Mouse (Mus musculus) hindbrain, embryonic 13.5 days (tissue): Measurements from ENCODE around the gene Rbbp9. TPM values are rescaled to one million over a fixed set of nuclear protein-coding genes. Genes with fewer than 3 reads are reported as not detected.

Source experiments
- ATAC-seq: fragments of 200-750 bp; cut with Nextera tagmentation; 2 replicates; pipeline ENCODE4 v1.8.0; 2017; ENCODE audit warnings: moderate TSS enrichment; ENCODE audit not compliant: low FRiP score
- H3K27ac ChIP-seq: fragments of 300-500 bp; sonication (generic); 2 replicates; pipeline ENCODE4 v1.5.1; 2015; ENCODE audit warnings: inconsistent platforms, mild to moderate bottlenecking, moderate library complexity
- H3K27me3 ChIP-seq: fragments of 300-500 bp; sonication (generic); 2 replicates; pipeline ENCODE4 v1.6.1; 2015; ENCODE audit warnings: mild to moderate bottlenecking, inconsistent platforms
- H3K36me3 ChIP-seq: fragments of 300-500 bp; sonication (generic); 2 replicates; pipeline ENCODE4 v1.6.1; 2015; ENCODE audit warnings: mild to moderate bottlenecking, inconsistent platforms
- H3K4me1 ChIP-seq: fragments of 300-500 bp; sonication (generic); replicated peaks from 2 replicates; pipeline ENCODE4 v1.6.1; 2015; ENCODE audit warnings: inconsistent platforms
- H3K4me2 ChIP-seq: fragments of 300-500 bp; sonication (generic); 2 replicates; pipeline ENCODE4 v1.6.1; 2015; ENCODE audit warnings: inconsistent platforms, mild to moderate bottlenecking, moderate library complexity
- H3K4me3 ChIP-seq: fragments of 300-500 bp; sonication (generic); 2 replicates; pipeline ENCODE4 v1.5.1; 2015; ENCODE audit warnings: mild to moderate bottlenecking, inconsistent platforms
- H3K9ac ChIP-seq: fragments of 300-500 bp; sonication (generic); 2 replicates; pipeline ENCODE4 v1.6.1; 2015; ENCODE audit warnings: mild to moderate bottlenecking, inconsistent platforms
- H3K9me3 ChIP-seq: fragments of 300-500 bp; sonication (generic); 2 replicates; pipeline ENCODE4 v1.6.1; 2016; ENCODE audit warnings: inconsistent platforms
- WGBS: fragments of 180-500 bp; shearing (Covaris S2); methylation state at CpG from one replicate; pipeline ENCODE4 v1.1.7; 2015; 5-methylcytosine and 5-hydroxymethylcytosine counted together
- polyA plus RNA-seq: library from polyadenylated mRNA; unstranded; fragments of >200 nt; fragmentation: Nextera tagmentation; extraction: Ambion mirVana; gene quantifications from 2 replicates; pipeline ENCODE4 v1.2.1, GENCODE M21; 2015

The Rbbp9 gene
- polyA plus RNA-seq, 1 experiment from 2014 or later: 56.1 TPM

GRCm38 (mm10) chr2:144545061-144545460, 5.6 kb downstream of the Rbbp9 start:
- peaks cover 12% of the 10 kb centered on the region for H3K4me1 ChIP-seq
- H3K4me2 ChIP-seq: no peak overlapping the region
- H3K9me3 ChIP-seq: no peaks in the 10 kb centered on the region
- H3K9ac ChIP-seq: no peak overlapping the region
- ATAC-seq: no peak
- H3K36me3 ChIP-seq: peaks cover 60% of the 10 kb centered on the region
- no peaks in the 10 kb centered on the region for H3K27me3 ChIP-seq
- 96% methylated on average over 2 of the region's 2 CpGs for WGBS
- H3K4me3 ChIP-seq: no peak overlapping the region
- no peak overlapping the region for H3K27ac ChIP-seq

- Histone ChIP-seq H3K27me3 (no peaks in the 10 kb centered on the region), H3K27ac (no peak overlapping the region), H3K9me3 (no peaks in the 10 kb centered on the region), H3K4me1 (peaks cover 8% of the 10 kb centered on the region), H3K4me3 (no peak overlapping the region), H3K9ac (no peak overlapping the region), H3K36me3 (peaks cover 64% of the 10 kb centered on the region), H3K4me2 (no peak overlapping the region)
- WGBS: 89% methylated on average over 6 of the region's 6 CpGs
- no peak for ATAC-seq
Observed at GRCm38 (mm10) chr2:144544630-144545029, 6.0 kb downstream of the Rbbp9 start.

GRCm38 (mm10) chr2:144543670-144544069, 7.0 kb downstream of the Rbbp9 start:
- no peak overlapping the region for H3K4me3 ChIP-seq
- H3K4me2 ChIP-seq: no peak overlapping the region
- H3K27me3 ChIP-seq: no peaks in the 10 kb centered on the region
- H3K36me3 ChIP-seq: peaks cover 74% of the 10 kb centered on the region
- no peak overlapping the region for H3K27ac ChIP-seq
- no peaks in the 10 kb centered on the region for H3K4me1 ChIP-seq
- no peaks in the 10 kb centered on the region for H3K9me3 ChIP-seq
- no peak for ATAC-seq
- WGBS: 95% methylated on average over 6 of the region's 6 CpGs
- H3K9ac ChIP-seq: no peak overlapping the region

GRCm38 (mm10) chr2:144541246-144541645, 9.4 kb downstream of the Rbbp9 start:
- H3K27me3 ChIP-seq: no peaks in the 10 kb centered on the region
- H3K36me3 ChIP-seq: peaks cover 83% of the 10 kb centered on the region
- H3K4me3 ChIP-seq: no peak overlapping the region
- no peak for ATAC-seq
- WGBS: 88% methylated on average over 4 of the region's 4 CpGs
- no peak overlapping the region for H3K27ac ChIP-seq
- H3K4me2 ChIP-seq: no peak overlapping the region
- H3K9me3 ChIP-seq: no peaks in the 10 kb centered on the region
- H3K4me1 ChIP-seq: no peaks in the 10 kb centered on the region
- H3K9ac ChIP-seq: no peak overlapping the region

- ATAC-seq: no peak
- Histone ChIP-seq H3K36me3 (peaks cover 88% of the 10 kb centered on the region), H3K9me3 (no peaks in the 10 kb centered on the region), H3K9ac (no peak overlapping the region), H3K4me2 (no peak overlapping the region), H3K4me1 (no peaks in the 10 kb centered on the region), H3K27me3 (no peaks in the 10 kb centered on the region), H3K27ac (no peak overlapping the region), H3K4me3 (no peak overlapping the region)
- 96% methylated on average over 7 of the region's 7 CpGs for WGBS
Observed at GRCm38 (mm10) chr2:144537123-144537522, 13.5 kb downstream of the Rbbp9 start.

DNA sequence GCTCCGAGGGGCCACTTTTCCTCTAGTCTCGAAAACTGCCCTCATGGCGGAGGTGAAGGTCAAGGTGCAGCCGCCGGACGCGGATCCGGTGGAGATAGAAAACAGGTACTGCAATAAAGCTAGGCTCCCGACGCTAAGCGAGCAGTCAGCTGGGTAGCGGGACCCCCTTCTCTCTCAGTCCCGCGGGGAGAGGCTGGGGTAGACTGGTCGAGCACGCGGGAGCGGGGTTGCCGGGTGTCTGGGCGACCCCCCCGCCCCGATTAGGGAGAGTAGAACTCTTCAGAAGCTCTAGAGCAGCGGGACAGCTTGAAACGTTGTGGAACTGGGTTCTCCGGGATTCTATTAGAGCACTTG, 22.9 kb downstream of the Rbbp9 start:
- peaks cover 30% of the 10 kb centered on the region for H3K4me1 ChIP-seq
- H3K36me3 ChIP-seq: peaks cover 12% of the 10 kb centered on the region
- peak overlapping the region; percentile 89 for H3K4me2 ChIP-seq
- ATAC-seq: peak; percentile 71
- H3K9ac ChIP-seq: peak overlapping the region; percentile 86
- under 1% methylated on average over 25 of the region's 25 CpGs for WGBS
- H3K27me3 ChIP-seq: 0 out of 2 replicates have a peak, but pooled peaks cover 4% of the 10 kb centered on the region
- peak overlapping the region; percentile 96 for H3K27ac ChIP-seq
- H3K9me3 ChIP-seq: no peaks in the 10 kb centered on the region
- H3K4me3 ChIP-seq: peak overlapping the region; percentile 81

GRCm38 (mm10) chr2:144526981-144527820, 23.5 kb downstream of the Rbbp9 start, which contains the start of the genes Dzank1 and Polr3f:
TSS of gene Dzank1 (minus strand) at chr2:144527414.
TSS of gene Polr3f (plus strand) at chr2:144527718.
- WGBS: 1% methylated on average over 56 of the region's 56 CpGs

DNA sequence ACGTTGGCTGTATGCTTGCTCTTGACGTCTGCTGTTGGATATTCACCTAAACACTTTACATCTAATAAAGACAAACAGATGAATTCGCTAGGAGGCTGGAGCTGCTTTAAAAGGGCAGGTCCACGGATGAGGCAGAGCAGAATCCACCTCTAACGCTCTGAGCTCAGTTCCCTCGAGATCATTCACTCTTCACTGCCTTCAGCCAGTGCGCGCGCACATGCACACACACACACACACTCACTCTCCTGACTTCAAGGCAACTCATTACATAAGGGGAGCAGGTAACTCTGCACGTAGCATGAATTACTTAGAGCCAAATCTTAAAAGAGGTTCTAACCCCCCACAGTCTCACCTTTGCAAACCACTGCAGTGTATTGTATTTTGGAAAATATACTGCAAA, 24.8 kb downstream of the Rbbp9 start:
- Histone ChIP-seq H3K4me3 (peak overlapping the region; percentile 81), H3K27me3 (0 out of 2 replicates have a peak, but pooled peaks cover 4% of the 10 kb centered on the region), H3K4me1 (peaks cover 30% of the 10 kb centered on the region), H3K9ac (peak overlapping the region; percentile 86), H3K9me3 (no peaks in the 10 kb centered on the region), H3K27ac (no peak overlapping the region), H3K4me2 (peak overlapping the region; percentile 89), H3K36me3 (peaks cover 6% of the 10 kb centered on the region)
- WGBS: 51% methylated on average over 10 of the region's 10 CpGs
- ATAC-seq: no peak

More at GRCm38 (mm10) chr2:144526981-144527820, 23.5 kb downstream of the Rbbp9 start, which contains the start of the genes Dzank1 and Polr3f:
- Histone ChIP-seq H3K27me3 (0 out of 2 replicates have a peak, but pooled peaks cover 4% of the 10 kb centered on the region), H3K4me1 (peaks cover 30% of the 10 kb centered on the region), H3K36me3 (peaks cover 8% of the 10 kb centered on the region), H3K4me2 (peak within 1 kb of the TSS; percentile 89), H3K9me3 (no peaks in the 10 kb centered on the region), H3K9ac (peak within 1 kb of the TSS; percentile 86), H3K4me3 (peak within 1 kb of the TSS; percentile 81), H3K27ac (peak within 1 kb of the TSS; percentile 96)
- peak; percentile 99 for ATAC-seq

GRCm38 (mm10) chr2:144519772-144520171, 30.9 kb downstream of the Rbbp9 start:
- Histone ChIP-seq H3K4me1 (no peaks in the 10 kb centered on the region), H3K27ac (no peak overlapping the region), H3K4me3 (no peak overlapping the region), H3K36me3 (peaks cover 25% of the 10 kb centered on the region), H3K9ac (no peak overlapping the region), H3K4me2 (no peak overlapping the region), H3K9me3 (no peaks in the 10 kb centered on the region), H3K27me3 (no peaks in the 10 kb centered on the region)
- WGBS: 83% methylated on average over 3 of the region's 3 CpGs
- no peak for ATAC-seq

- H3K4me2 ChIP-seq: no peak overlapping the region
- H3K36me3 ChIP-seq: peaks cover 35% of the 10 kb centered on the region
- no peak overlapping the region for H3K4me3 ChIP-seq
- H3K9me3 ChIP-seq: no peaks in the 10 kb centered on the region
- no peak overlapping the region for H3K27ac ChIP-seq
- H3K4me1 ChIP-seq: no peaks in the 10 kb centered on the region
- H3K9ac ChIP-seq: no peak overlapping the region
- H3K27me3 ChIP-seq: no peaks in the 10 kb centered on the region
- ATAC-seq: no peak
- WGBS: 92% methylated on average over 3 of the region's 3 CpGs
Observed at GRCm38 (mm10) chr2:144514619-144515018, 36.0 kb downstream of the Rbbp9 start.

GRCm38 (mm10) chr2:144502134-144502533, 48.5 kb downstream of the Rbbp9 start:
- Histone ChIP-seq H3K9me3 (no peaks in the 10 kb centered on the region), H3K4me1 (no peaks in the 10 kb centered on the region), H3K9ac (no peak overlapping the region), H3K36me3 (peaks cover 53% of the 10 kb centered on the region), H3K27ac (no peak overlapping the region), H3K4me3 (no peak overlapping the region), H3K27me3 (no peaks in the 10 kb centered on the region), H3K4me2 (no peak overlapping the region)
- no peak for ATAC-seq
- WGBS: 94% methylated on average over 6 of the region's 6 CpGs
